Mouse (Mus musculus): ENCODE measurements around the gene Elk3. TPM values are rescaled to one million over a fixed set of nuclear protein-coding genes. Genes with fewer than 3 reads are reported as not detected.
A peak's percentile ranks its signal among the peaks of the same experiment; 100 is the strongest.

Elk3 gene
- polyA plus RNA-seq, 1 experiment from 2014 or later: 26.8 TPM

DNA sequence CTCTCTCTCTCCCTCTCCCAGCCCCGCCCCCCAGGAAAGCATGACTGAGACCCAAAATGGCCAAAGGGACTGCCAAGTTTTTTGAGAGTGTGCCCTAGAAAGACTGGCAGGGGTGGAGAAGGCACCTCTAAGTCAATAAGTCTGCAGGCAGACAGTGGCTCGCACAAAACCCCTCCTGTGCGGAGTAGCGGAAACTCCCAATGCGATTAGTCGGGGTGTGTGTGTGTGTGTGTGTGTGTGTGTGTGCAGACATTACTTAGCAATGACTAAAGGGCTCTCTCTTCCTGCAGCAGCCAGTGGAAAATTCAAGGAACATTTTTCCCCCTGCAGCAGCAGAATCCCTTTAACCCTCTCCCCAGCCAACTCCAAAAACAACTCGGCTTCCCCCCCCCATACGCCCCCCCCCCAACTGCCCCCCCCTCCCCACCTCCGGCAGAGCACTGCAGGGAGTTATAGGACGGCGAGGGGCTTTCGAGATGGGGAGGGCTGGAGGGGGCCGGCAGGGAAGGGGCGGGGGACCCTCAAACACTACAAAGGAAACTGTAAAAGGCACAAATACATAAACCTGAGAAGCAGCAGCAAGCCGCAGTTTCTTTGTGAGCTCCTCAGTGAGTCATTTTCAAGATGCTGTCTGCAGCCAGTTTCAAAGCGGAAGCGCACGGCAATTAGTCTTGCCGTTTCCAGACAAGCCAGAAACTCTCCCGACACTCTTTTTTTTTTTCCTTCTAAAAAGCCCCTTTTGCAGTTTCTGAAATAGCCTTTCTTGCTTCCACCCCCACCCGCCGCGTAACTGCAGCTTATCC lies 1.6 kb downstream of the Elk3 start:
- WGBS: under 1% methylated on average over 22 of the region's 23 CpGs

GRCm38 (mm10) chr10:93306367-93306766 lies 4.6 kb downstream of the Elk3 start:
- H3K4me2 ChIP-seq: no peak overlapping the region
- no peaks in the 10 kb centered on the region for H3K27me3 ChIP-seq (replicated peaks)
- no peaks in the 10 kb centered on the region for H3K36me3 ChIP-seq
- 77% methylated on average over 11 of the region's 11 CpGs for WGBS
- no peak overlapping the region for H3K27ac ChIP-seq
- H3K9me3 ChIP-seq: no peaks in the 10 kb centered on the region
- no peak for ATAC-seq (ENCODE audit: insufficient read depth, low FRiP score, low read depth)
- no peak overlapping the region for H3K9ac ChIP-seq
- no peak overlapping the region for H3K4me3 ChIP-seq (replicated peaks)
- no peaks in the 10 kb centered on the region for H3K4me1 ChIP-seq

More for the DNA sequence above, 1.6 kb downstream of the Elk3 start:
- Histone ChIP-seq H3K36me3 (no peaks in the 10 kb centered on the region), H3K27ac (peak overlapping the region; percentile 88), H3K27me3 (replicated peaks) (no peaks in the 10 kb centered on the region), H3K9me3 (no peaks in the 10 kb centered on the region), H3K4me3 (replicated peaks) (peak overlapping the region; percentile 72), H3K4me2 (peak overlapping the region; percentile 95), H3K4me1 (no peaks in the 10 kb centered on the region), H3K9ac (peak overlapping the region; percentile 59; the same call in 1 of the 2 replicates)
- peak; percentile 56; the same call in 1 of the 2 replicates for ATAC-seq (ENCODE audit: insufficient read depth, low FRiP score, low read depth)

DNA sequence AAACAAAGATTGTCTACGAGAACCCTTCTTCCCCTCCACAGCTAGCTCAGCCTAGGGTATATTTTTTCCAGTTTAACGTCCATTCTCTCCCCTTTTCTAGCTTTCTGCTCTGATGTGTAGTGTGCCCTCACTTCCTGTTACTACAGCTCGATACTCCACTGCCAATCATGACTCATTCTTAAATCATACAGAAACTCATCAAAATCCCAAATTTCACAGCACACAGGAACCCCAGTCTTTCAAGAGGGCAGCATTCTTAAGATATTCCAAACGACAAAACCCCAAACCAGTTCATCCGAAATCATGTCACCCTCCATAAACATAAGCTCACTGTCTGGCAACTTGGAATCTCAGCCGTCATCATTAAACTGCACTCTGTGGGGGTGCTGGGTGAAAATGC lies 5.0 kb downstream of the Elk3 start:
- Histone ChIP-seq H3K9ac (no peak overlapping the region), H3K4me2 (no peak overlapping the region), H3K27me3 (replicated peaks) (no peaks in the 10 kb centered on the region), H3K9me3 (no peaks in the 10 kb centered on the region), H3K36me3 (no peaks in the 10 kb centered on the region), H3K4me1 (no peaks in the 10 kb centered on the region), H3K4me3 (replicated peaks) (no peak overlapping the region), H3K27ac (no peak overlapping the region)
- no peak for ATAC-seq (ENCODE audit: insufficient read depth, low FRiP score, low read depth)
- WGBS: 45% methylated on average over 6 of the region's 6 CpGs

- no peak for ATAC-seq (ENCODE audit: insufficient read depth, low FRiP score, low read depth)
- Histone ChIP-seq H3K4me1 (no peaks in the 10 kb centered on the region), H3K36me3 (no peaks in the 10 kb centered on the region), H3K9ac (no peak overlapping the region), H3K9me3 (no peaks in the 10 kb centered on the region), H3K27ac (no peak overlapping the region), H3K27me3 (replicated peaks) (no peaks in the 10 kb centered on the region), H3K4me3 (replicated peaks) (no peak overlapping the region), H3K4me2 (no peak overlapping the region)
- WGBS: 67% methylated on average over 4 of the region's 4 CpGs
These were observed 7.7 kb downstream of the Elk3 start for GRCm38 (mm10) chr10:93303231-93303630.

DNA sequence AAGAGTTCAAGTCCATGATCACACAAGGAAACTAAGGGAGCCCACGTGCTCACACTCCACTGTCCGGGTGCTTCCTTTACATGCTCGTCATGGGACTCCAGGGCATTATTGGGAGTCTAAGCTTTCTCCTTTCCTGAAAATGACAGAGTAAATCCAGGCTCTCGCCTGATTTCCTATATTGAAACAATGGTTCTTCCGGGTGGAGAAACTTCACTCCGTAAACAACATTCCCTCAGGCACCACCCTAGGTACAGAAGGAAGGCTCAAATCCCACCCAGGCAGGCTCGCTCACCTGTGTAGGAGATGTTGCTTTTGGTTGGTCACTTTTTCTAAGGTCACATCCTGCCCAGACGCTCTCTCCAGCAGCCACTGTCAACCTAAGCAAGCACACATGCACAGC lies 9.1 kb downstream of the Elk3 start:
- no peaks in the 10 kb centered on the region for H3K36me3 ChIP-seq
- no peak for ATAC-seq (ENCODE audit: insufficient read depth, low FRiP score, low read depth)
- no peaks in the 10 kb centered on the region for H3K9me3 ChIP-seq
- no peak overlapping the region for H3K9ac ChIP-seq
- WGBS: 67% methylated on average over 8 of the region's 8 CpGs
- no peak overlapping the region for H3K4me2 ChIP-seq
- no peak overlapping the region for H3K4me3 ChIP-seq (replicated peaks)
- H3K27ac ChIP-seq: no peak overlapping the region
- no peaks in the 10 kb centered on the region for H3K4me1 ChIP-seq
- no peaks in the 10 kb centered on the region for H3K27me3 ChIP-seq (replicated peaks)

DNA sequence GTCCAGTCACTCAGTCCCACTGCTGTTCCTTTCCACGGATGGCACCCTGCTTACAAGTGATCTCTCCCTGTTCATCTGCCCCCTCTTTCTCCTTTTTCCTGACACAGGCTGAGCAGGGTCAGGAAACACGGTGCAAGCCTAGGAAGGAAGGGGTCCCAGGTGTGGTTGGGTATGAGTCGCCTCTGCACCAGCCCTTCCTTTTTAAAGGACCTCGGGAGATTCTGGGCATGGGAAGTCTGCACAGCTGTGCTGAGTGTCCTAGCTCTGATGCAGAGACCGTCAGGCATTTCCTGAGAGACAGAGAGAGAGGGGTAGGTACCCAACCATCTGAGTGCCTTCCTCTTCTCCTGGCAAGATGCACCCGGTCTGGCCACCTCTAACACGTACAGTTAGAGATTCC lies 12.7 kb downstream of the Elk3 start:
- Histone ChIP-seq H3K9me3 (no peaks in the 10 kb centered on the region), H3K36me3 (no peaks in the 10 kb centered on the region), H3K4me2 (no peak overlapping the region), H3K27ac (peak overlapping the region; percentile 6; the same call in 1 of the 2 replicates), H3K4me3 (replicated peaks) (no peak overlapping the region), H3K4me1 (peaks cover 9% of the 10 kb centered on the region; the same call in 1 of the 2 replicates), H3K9ac (no peak overlapping the region), H3K27me3 (replicated peaks) (no peaks in the 10 kb centered on the region)
- WGBS: 50% methylated on average over 7 of the region's 7 CpGs
- ATAC-seq (ENCODE audit: insufficient read depth, low FRiP score, low read depth): peak; percentile 39; the same call in 1 of the 2 replicates

GRCm38 (mm10) chr10:93297774-93298173 lies 13.2 kb downstream of the Elk3 start:
- 0 out of 2 replicates have a peak, but pooled peaks have one; percentile 27 for ATAC-seq (ENCODE audit: insufficient read depth, low FRiP score, low read depth)
- no peaks in the 10 kb centered on the region for H3K36me3 ChIP-seq
- H3K4me2 ChIP-seq: no peak overlapping the region
- no peak overlapping the region for H3K9ac ChIP-seq
- no peak overlapping the region for H3K27ac ChIP-seq
- WGBS: 35% methylated on average over 5 of the region's 5 CpGs
- no peaks in the 10 kb centered on the region for H3K9me3 ChIP-seq
- H3K4me1 ChIP-seq: peaks cover 9% of the 10 kb centered on the region; the same call in 1 of the 2 replicates
- no peaks in the 10 kb centered on the region for H3K27me3 ChIP-seq (replicated peaks)
- H3K4me3 ChIP-seq (replicated peaks): no peak overlapping the region

DNA sequence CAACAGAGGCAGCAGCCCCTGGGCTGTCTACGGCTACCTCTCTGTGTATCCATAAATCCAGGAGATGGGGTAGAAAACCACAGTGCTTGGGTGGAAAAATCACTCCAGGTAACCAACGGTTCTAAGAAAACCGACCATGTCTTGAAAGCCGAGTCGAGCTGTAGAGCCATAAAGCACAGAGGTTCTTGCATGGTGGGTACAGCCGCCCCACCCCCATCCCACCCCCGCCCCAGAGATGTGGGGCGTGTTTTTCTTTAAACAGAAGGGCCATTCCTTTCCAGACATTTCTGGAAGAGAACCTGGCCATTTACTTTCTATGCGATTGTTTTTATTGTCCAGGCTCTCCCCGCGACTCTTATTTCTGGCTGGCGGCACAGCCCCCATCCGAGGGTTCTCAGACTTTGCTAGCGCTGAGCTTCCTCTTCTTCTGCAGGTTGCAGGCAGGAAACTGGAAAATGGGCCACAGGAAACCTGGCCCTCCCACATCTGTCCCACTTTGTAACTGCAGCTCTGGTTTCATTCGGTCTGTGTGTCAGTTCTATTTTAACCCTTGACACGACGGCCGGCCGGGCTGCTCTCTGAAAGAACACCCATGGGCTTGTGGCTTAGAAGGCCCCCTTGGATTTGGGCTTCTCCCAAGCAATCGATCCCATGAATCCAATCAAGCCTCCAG lies 16.3 kb downstream of the Elk3 start:
- no peaks in the 10 kb centered on the region for H3K27me3 ChIP-seq (replicated peaks)
- ATAC-seq (ENCODE audit: insufficient read depth, low FRiP score, low read depth): no peak
- H3K4me1 ChIP-seq: peaks cover 13% of the 10 kb centered on the region
- WGBS: 53% methylated on average over 20 of the region's 20 CpGs
- H3K4me2 ChIP-seq: 0 out of 2 replicates have a peak overlapping the region, but pooled peaks have one; percentile 5
- H3K36me3 ChIP-seq: no peaks in the 10 kb centered on the region
- no peak overlapping the region for H3K9ac ChIP-seq
- H3K4me3 ChIP-seq (replicated peaks): no peak overlapping the region
- peak overlapping the region; percentile 26; the same call in 1 of the 2 replicates for H3K27ac ChIP-seq
- H3K9me3 ChIP-seq: no peaks in the 10 kb centered on the region

- WGBS: 67% methylated on average over 7 of the region's 7 CpGs
- no peak overlapping the region for H3K9ac ChIP-seq
- no peak overlapping the region for H3K4me3 ChIP-seq (replicated peaks)
- H3K9me3 ChIP-seq: no peaks in the 10 kb centered on the region
- no peak overlapping the region for H3K4me2 ChIP-seq
- no peak overlapping the region for H3K27ac ChIP-seq
- peaks cover 14% of the 10 kb centered on the region for H3K4me1 ChIP-seq
- H3K27me3 ChIP-seq (replicated peaks): no peaks in the 10 kb centered on the region
- no peaks in the 10 kb centered on the region for H3K36me3 ChIP-seq
- no peak for ATAC-seq (ENCODE audit: insufficient read depth, low FRiP score, low read depth)
These were observed 17.3 kb downstream of the Elk3 start for GRCm38 (mm10) chr10:93293621-93294020.

DNA sequence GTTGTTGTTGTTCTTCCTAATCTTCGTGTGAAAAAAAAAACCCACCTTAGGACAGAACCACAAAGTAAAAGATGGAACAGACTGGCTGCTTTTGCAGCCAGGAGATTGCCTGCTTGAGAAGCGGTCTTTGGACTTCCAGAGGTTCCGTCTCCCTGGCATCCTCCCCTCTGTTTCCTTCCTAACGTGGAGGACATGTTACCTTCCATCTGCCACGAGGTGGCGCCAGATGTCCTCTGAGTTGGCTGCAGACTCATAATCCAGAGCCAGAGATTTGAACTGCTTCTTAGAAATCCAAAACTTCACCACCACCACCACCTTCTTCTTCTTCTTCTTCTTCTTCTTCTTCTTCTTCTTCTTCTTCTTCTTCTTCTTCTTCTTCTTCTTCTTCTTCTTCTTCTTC lies 19.1 kb downstream of the Elk3 start:
- Histone ChIP-seq H3K27ac (no peak overlapping the region), H3K27me3 (replicated peaks) (no peaks in the 10 kb centered on the region), H3K4me3 (replicated peaks) (no peak overlapping the region), H3K9ac (no peak overlapping the region), H3K9me3 (no peaks in the 10 kb centered on the region), H3K4me2 (no peak overlapping the region), H3K4me1 (peaks cover 18% of the 10 kb centered on the region), H3K36me3 (no peaks in the 10 kb centered on the region)
- ATAC-seq (ENCODE audit: insufficient read depth, low FRiP score, low read depth): no peak
- WGBS: 8% methylated on average over 6 of the region's 6 CpGs

DNA sequence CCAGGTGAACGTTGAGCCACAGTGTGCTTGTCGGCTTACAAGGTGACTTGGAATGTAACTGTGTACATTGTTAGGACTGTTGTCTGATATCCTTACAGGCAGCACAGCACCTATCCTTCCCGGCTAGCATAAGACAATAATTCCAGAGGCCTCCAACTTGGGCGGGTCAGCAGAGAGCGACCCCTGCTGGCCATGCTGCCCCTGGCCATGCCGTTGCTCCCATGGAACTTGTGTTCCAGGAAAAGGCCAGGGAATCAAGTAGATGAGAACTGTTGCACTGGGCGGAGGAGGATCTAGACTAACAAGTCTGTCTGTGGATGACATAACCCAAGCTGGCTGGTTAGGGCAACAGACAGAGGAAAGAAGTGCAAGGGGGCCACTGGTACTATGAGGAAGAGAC lies 19.6 kb downstream of the Elk3 start:
- H3K36me3 ChIP-seq: no peaks in the 10 kb centered on the region
- WGBS: 40% methylated on average over 7 of the region's 7 CpGs
- no peak overlapping the region for H3K4me2 ChIP-seq
- H3K27ac ChIP-seq: no peak overlapping the region
- H3K4me3 ChIP-seq (replicated peaks): no peak overlapping the region
- H3K4me1 ChIP-seq: peaks cover 16% of the 10 kb centered on the region
- H3K9me3 ChIP-seq: no peaks in the 10 kb centered on the region
- no peak for ATAC-seq (ENCODE audit: insufficient read depth, low FRiP score, low read depth)
- no peak overlapping the region for H3K9ac ChIP-seq
- no peaks in the 10 kb centered on the region for H3K27me3 ChIP-seq (replicated peaks)

DNA sequence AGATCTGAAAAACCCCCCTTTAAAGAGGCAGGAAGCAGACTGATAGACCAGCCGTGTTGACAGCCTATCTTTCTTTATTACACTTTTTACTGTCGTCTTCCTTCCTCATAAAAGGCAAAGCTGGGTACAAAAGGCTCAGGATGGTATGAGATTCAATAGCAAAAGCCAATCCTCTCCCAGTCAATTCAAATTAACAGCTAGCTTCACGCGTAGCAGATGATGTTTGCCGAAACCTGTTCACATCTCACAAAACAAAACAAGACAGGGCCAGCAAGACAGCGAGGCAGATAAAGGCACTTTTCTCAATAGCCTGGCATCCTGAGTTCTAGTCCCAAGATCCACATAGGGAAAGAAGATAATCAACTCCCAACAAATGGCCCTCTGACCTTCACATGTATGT lies 21.5 kb downstream of the Elk3 start:
- 73% methylated on average over 6 of the region's 6 CpGs for WGBS
- peaks cover 9% of the 10 kb centered on the region; the same call in 1 of the 2 replicates for H3K4me1 ChIP-seq

More for the DNA sequence above, 21.5 kb downstream of the Elk3 start:
- no peak overlapping the region for H3K4me2 ChIP-seq
- H3K27me3 ChIP-seq (replicated peaks): no peaks in the 10 kb centered on the region
- no peak overlapping the region for H3K27ac ChIP-seq
- no peak overlapping the region for H3K4me3 ChIP-seq (replicated peaks)
- no peaks in the 10 kb centered on the region for H3K36me3 ChIP-seq
- ATAC-seq (ENCODE audit: insufficient read depth, low FRiP score, low read depth): no peak
- no peak overlapping the region for H3K9ac ChIP-seq
- H3K9me3 ChIP-seq: no peaks in the 10 kb centered on the region

Data from stomach, embryonic 15.5 days (tissue).